Mouse (Mus musculus) inflammation-experienced regulatory T-cells, adult 6 months (primary cell): Measurements from ENCODE around the gene Pwp2. TPM values are rescaled to one million over a fixed set of nuclear protein-coding genes. Genes with fewer than 3 reads are reported as not detected.
"Not testable (repeated sequence)": the region's sequence is repeated elsewhere in the genome, so short reads cannot be mapped to it uniquely, and the experiment has no call there.

ENCODE experiments used
- ATAC-seq: one replicate; pipeline ENCODE4 v1.8.0; 2017
- polyA plus RNA-seq, 3 experiments: library from polyadenylated mRNA; unstranded; fragments of 100-300 nt; shearing (Covaris generic); gene quantifications; one replicate each; pipeline ENCODE4 v1.2.1; 2017

The Pwp2 gene
- polyA plus RNA-seq = 10 to 100 TPM in 2 of 3 experiments, 1 to 10 TPM in 1; 7.9 to 13.5 (median 11.9) TPM

- ATAC-seq = peak; percentile 93
Observed at GRCm38 (mm10) chr10:78184531-78185380, at the start of gene Pwp2. Pwp2 (minus strand) TSS chr10:78185149.

GRCm38 (mm10) chr10:78233756-78234155 lies 48.8 kb upstream of the Pwp2 start:
- no peak for ATAC-seq

- ATAC-seq = no peak
Observed at GRCm38 (mm10) chr10:78233161-78233560, 48.2 kb upstream of the Pwp2 start.

GRCm38 (mm10) chr10:78232301-78232980 lies 47.5 kb upstream of the Pwp2 start:
- peak; percentile 46 for ATAC-seq

GRCm38 (mm10) chr10:78228560-78228928 lies 43.6 kb upstream of the Pwp2 start:
- ATAC-seq = no peak

GRCm38 (mm10) chr10:78227875-78228559 lies 43.1 kb upstream of the Pwp2 start:
- ATAC-seq = no peak

- ATAC-seq = no peak
Observed at GRCm38 (mm10) chr10:78224136-78224535, 39.2 kb upstream of the Pwp2 start.

GRCm38 (mm10) chr10:78222908-78223307 lies 38.0 kb upstream of the Pwp2 start:
- no peak for ATAC-seq

GRCm38 (mm10) chr10:78221315-78221714 lies 36.4 kb upstream of the Pwp2 start:
- no peak for ATAC-seq

GRCm38 (mm10) chr10:78219528-78219927 lies 34.6 kb upstream of the Pwp2 start:
- ATAC-seq = no peak

- ATAC-seq = no peak
Observed at GRCm38 (mm10) chr10:78218576-78218975, 33.6 kb upstream of the Pwp2 start.

- ATAC-seq = no peak
Observed at GRCm38 (mm10) chr10:78216376-78217083, 31.6 kb upstream of the Pwp2 start.

GRCm38 (mm10) chr10:78214371-78214770 lies 29.4 kb upstream of the Pwp2 start:
- no peak for ATAC-seq

GRCm38 (mm10) chr10:78211311-78211710 lies 26.4 kb upstream of the Pwp2 start:
- ATAC-seq = no peak

- ATAC-seq = no peak
Observed at GRCm38 (mm10) chr10:78201182-78201581, 16.2 kb upstream of the Pwp2 start.

GRCm38 (mm10) chr10:78192933-78193332 lies 8.0 kb upstream of the Pwp2 start:
- no peak for ATAC-seq

- ATAC-seq = not testable (repeated sequence)
Observed at GRCm38 (mm10) chr10:78186076-78186475, 1.1 kb upstream of the Pwp2 start.

- peak; percentile 48 for ATAC-seq
Observed at GRCm38 (mm10) chr10:78185381-78185725, 404 bp upstream of the Pwp2 start.

GRCm38 (mm10) chr10:78183577-78183976 lies 1.4 kb downstream of the Pwp2 start:
- ATAC-seq = no peak

- no peak for ATAC-seq
Observed at GRCm38 (mm10) chr10:78182321-78182720, 2.6 kb downstream of the Pwp2 start.

GRCm38 (mm10) chr10:78174474-78174873 lies 10.5 kb downstream of the Pwp2 start:
- ATAC-seq = no peak

GRCm38 (mm10) chr10:78171581-78171980 lies 13.4 kb downstream of the Pwp2 start:
- ATAC-seq = no peak

GRCm38 (mm10) chr10:78171057-78171456 lies 13.9 kb downstream of the Pwp2 start:
- no peak for ATAC-seq
